Mouse (Mus musculus): ENCODE results near the gene Glis3. TPM values are rescaled to one million over a fixed set of nuclear protein-coding genes. Genes with fewer than 3 reads are reported as not detected.

Gene Glis3
- total RNA-seq, 2 experiments from 2014 or later, result 0.62 to 1.1 TPM

DNA sequence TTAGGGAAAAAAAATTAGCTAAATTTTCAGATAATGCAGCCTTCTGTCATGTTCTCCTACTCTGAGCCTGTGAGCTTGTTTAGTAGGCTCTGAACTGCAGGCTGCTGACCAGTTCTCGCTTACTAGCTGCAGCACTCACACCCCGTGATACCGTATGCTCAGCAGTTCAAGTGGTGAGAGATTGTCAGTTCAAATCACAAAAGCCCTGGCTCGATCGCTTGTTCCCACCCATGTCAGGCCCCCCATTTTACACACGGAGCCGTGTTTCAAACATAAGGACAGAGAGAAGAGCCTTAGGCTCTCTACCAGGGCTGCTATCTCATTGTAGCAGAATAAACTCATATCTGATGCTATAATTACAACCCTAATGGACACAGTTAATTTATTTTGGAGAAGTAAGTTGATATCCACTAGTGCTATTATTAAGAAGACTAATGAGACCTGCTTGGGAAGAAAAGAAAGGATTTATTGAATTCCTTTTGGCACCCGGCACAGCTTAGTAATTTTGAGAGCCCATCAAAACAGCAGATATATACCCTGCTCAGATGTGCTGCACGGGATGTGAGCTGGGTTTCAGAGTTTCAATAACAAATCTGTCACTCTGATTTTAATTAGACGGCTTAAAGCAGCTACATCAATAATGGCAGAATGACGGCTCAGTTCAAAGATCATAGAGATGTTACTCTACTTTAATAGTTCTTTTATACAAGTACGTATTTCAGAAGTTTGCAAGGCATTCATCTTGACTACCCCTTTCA, 284.9 kb downstream of the Glis3 start:
- no peak for DNase-seq
- intact Hi-C loops (cut with DNase I), result no loop called here

DNA sequence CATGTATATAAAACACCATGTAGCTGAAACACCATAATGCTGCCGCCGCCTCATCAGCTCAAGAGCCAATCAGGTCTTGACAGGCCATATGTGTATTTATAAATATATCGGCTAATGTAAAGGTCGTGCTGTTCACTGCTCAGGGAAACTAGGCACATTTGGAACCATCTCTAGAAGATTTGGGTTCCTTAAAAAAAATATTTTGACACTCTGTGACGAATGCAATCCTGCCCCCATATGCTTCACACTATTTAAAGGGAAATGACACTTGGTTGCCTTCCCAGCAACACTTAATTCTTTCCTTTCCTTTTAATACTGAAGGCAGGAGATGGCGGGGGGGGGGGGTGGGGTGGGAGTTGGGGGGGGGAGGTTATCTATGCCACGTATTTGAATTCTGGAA, 286.1 kb downstream of the Glis3 start:
- intact Hi-C loops (cut with DNase I), result no loop called here

DNA sequence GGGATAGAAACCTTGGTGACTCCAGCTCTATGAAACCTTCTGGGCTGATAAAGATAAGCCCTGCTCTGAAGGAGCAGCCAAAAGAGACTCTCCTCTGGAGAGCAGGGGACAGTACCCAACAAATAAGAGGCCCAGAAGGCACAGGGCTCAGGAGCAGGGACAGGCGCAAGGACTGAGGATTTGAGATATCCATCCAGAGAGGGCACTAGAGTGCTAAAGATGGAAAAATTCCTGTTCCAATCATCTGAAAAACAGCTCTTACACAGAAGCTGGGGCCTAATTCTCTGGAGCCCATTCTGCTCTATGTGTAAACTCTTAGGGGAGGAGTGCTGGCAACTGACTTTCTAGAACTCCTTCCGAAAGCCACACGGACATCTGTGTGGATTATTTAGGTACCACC, 287.0 kb downstream of the Glis3 start:
- intact Hi-C loops (cut with DNase I), result no loop called here
- no peak for DNase-seq

More for the DNA sequence above, 286.1 kb downstream of the Glis3 start:
- DNase-seq, result no peak

DNA sequence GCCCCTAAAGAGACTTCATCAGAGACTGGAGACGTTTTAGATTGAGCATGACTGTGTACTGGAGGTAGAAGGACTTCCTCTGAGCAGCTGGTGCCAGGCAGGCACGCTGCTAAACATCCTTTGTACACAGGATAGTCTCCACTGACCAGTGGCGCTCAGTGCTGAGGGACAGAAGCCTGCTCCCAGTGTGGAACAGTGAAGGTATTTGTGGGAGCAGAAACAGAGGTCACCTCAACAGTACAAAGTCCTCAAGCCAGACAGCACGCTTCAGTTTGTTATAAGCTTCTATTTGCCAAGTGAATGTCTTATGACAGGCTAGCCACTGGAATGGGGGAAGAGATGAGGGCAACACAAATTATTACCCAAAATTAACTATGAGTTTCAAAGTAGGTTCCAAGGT, 289.0 kb downstream of the Glis3 start:
- intact Hi-C loops (cut with DNase I), result no loop called here
- DNase-seq, result no peak

DNA sequence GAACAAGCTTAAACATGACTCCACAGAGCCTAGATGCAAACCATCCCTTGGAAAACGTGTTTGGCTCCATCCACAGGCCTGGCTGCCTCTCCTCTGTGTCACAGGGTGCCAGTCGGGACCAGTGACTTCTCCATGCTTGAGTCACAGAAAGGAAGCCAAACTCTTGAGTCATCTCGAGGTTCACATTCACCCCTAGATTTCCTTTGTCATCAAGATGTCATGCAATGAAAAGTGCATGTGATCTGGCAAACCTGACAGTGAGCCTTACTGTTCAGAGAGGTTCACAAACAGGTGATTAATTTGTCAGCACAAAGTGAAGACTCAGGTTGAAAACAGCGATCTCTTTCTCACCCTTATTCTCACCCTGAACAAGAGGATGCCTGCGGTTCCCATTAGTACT, 290.7 kb downstream of the Glis3 start:
- intact Hi-C loops (cut with DNase I), result no loop called here
- no peak for DNase-seq

DNA sequence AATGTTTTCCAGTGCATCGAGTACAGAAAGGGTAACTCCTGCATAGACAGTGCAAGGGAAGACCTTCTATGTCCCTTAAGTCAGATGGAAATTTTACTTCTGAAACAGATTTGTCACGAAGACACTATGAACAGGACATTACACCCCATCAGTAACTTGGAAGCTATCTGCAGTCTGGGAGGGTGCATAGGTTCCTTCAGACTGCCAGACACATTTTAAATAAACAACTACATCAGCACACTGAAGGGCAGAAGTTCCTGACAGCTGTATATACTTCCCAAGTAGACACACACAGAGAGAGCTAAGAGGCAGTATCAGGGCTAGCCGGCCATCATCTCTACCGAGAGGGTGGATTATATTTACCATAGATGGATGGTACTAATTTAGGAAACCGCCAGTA, 296.5 kb downstream of the Glis3 start:
- intact Hi-C loops (cut with DNase I), result no loop called here
- DNase-seq, result no peak

DNA sequence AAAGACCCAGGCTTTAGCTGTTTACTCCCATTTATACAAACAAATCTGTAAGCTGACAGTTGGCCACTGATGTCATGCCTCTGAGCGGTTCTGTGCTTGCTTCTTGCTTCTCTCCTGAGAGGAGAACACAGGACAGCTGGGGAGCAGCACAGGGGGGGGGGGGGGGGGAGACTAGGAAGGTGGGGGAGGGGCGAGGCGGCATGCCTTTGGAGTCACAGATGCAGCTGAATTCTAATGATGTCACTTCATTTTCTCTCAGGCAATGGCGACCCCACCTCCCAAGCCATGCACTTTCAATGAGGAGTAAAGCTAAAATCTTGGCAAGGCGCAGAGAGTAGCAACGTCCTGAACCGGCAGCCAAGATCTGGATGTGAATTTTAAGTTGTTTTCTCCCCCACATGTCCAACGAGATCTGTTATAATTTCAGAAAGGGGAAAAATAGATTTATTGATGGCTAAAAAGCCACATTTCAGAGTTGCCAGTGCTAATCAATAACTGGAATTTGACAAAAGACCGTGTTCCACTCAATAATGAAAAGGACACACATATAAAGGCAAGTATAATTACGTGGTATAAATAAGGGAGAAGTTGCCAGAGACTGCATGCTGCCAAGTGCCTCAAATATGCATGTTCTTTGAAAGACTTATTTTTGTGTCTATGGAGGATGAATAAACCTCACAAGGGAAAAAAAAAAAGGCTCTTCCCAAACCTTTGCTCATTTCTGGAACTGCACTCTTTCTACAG, 297.5 kb downstream of the Glis3 start:
- no peak for DNase-seq
- intact Hi-C loops (cut with DNase I), result no loop called here

DNA sequence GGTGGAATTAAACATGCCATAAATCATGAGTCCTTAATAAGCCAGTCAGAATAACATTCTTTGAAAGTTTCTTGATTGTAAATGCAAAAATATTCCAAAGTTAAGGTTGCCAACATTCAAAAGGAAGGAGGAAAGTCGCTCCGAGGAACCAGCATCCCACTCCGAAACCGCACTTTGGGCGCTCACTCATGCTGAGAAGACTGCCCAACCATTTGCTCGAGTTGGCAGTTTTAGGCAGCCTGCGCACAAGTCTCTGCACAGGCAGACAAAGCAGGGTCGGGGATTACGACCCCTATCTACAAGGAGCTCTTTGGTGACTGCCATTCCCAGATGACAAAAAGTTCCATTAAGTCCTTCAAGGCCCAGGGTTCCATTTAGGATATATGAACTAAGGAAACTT, 298.4 kb downstream of the Glis3 start:
- DNase-seq, result no peak
- intact Hi-C loops (cut with DNase I), result no loop called here

DNA sequence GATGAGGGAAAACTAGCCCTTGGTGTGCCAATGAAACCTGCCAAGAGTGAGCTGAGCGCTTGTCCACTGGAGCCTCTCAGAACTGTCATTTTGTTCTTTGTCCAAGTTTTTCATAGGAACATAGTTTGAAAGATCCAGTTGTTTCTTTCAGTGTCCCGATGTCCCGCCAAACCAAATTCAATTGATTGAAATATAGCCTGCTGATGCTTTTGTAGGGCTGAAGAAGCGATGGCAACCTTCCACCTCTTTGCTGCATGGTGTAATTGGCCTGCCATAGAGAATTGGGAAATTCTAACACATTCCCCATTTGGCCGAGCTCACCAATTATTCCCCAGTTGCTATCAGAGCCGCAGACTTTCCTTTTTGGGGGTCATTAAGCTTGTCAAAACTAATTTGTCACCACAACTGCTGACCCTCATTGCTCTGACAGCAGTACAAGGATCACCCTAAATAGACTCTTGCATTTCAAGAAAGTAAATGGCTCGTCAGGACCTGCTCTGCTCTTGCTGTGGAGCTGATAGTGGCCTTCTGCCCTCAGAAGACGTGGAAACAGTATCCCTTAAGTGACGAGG, 299.1 kb downstream of the Glis3 start:
- peak in 1 of 2 experiments; percentile 13 for DNase-seq

DNA sequence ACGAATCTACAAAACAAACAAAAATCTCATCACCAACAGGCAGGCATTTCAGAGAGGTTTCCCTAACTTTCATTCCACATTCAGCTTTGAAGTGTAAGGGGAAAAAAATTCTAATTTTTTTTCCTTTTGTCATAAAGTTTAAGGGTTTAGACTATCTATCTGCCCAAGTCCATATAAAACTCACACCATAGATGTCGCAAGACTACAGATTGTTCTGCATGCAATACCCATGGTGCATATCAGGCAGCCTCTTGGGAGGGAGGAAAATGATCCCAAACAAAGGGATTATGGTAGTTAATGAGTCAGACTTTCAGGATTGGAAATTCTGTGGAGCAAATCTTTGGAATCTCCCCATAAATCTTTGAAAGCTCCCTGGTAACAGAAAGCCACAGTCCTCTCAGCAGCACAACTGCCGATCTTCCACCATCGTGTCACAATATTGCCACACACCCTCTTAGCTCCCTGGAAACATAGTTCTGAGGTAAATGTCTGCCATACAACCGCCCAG, 302.0 kb downstream of the Glis3 start:
- DNase-seq, result no peak
- intact Hi-C loops (cut with DNase I), result no loop called here

More for the DNA sequence above, 299.1 kb downstream of the Glis3 start:
- intact Hi-C loops (cut with DNase I), result no loop called here

DNA sequence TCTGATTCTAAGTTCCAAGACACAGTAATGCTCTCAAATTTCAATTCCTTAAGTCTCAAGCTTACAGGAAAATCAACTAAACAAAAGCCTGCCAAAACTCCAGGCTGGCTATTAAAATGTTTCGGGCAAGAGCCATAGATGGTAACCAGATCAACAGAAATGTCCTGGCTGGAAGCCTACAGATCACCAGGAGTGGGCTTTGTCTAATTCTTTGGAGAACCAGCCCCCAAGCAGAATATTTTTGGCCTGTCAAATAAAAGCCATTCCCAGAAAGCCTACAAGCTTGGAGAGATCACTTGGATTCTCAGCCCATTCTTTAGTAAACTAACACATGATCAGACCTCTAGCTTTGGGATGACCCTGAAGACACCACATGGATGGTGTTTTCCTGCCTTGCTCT, 303.5 kb downstream of the Glis3 start:
- DNase-seq, result no peak
- intact Hi-C loops (cut with DNase I), result no loop called here

DNA sequence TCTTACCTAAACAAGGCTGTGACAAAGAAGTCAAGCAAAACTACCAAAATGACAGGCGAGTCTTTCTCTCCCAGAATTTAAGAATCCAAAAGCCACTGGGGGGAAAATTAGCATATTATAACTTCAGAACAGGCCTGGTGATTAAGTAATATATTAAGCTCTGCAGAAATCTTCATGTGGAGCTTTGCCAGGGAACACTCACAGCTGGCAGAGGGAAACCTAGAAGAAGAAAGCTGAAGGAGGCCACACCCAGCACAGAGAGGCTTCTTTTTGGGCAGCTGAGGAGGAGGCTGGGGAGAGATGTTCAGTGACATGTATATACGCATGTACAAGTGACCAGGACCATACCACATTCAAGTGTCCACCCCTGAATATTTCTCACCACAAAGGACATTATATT, 304.1 kb downstream of the Glis3 start:
- intact Hi-C loops (cut with DNase I), result no loop called here
- DNase-seq, result no peak

DNA sequence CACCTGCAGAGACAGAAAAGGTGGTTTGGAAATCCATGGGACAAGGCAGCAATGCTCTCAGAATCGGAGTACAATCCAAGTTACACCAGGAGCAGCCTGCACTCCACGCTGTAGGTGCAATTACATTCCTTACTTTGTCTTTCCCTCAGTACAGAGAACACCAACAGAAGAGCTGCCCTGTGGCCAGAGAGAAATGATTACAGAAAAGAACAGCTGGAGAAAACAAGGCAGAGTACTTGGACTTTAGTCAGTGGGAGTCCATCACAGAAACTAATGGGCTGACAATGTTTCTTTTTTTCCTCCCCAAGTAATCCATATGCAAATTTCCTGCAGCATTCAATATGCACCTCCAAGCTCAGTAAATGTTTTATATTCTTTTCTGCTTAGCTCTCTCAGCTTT, 305.4 kb downstream of the Glis3 start:
- no peak for DNase-seq
- intact Hi-C loops (cut with DNase I), result no loop called here

DNA sequence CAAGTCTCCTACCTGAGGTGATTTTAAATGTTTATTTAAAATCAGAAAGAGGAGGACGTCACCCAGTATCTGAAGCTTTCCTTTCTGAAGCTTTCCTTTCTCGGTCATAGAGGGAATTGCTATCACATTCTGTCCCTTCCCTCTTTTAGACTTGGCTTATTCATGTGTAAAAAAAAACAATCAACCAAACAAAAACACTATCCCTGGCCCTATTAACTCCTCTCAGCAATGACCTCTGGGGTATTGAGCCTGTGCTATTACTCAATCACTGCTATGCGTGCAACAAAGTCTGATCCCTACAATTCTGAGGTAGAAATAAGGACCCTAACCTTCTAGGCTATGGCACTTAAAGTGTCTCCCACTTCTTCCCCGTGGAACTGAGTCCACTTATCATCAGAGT, 311.7 kb downstream of the Glis3 start:
- DNase-seq, result no peak
- intact Hi-C loops (cut with DNase I), result no loop called here

DNA sequence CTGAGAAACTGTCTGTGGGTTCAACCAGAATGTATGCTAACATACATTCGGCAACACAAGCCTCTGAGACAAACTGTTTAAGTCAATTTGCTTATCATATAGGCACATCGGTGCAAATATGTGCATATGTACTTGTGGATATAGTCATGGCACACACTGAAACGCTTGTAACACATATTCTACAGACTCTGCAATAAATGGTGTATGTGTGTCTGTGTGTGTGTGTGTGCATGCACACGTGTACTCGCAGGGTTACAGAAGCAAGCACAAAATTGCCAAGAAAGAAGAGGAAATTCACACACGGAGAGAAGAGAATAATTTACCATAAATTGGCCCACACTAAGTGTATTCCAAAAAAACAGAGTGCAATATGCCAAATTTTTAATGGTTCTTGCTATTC, 312.6 kb downstream of the Glis3 start:
- intact Hi-C loops (cut with DNase I), result no loop called here

DNA sequence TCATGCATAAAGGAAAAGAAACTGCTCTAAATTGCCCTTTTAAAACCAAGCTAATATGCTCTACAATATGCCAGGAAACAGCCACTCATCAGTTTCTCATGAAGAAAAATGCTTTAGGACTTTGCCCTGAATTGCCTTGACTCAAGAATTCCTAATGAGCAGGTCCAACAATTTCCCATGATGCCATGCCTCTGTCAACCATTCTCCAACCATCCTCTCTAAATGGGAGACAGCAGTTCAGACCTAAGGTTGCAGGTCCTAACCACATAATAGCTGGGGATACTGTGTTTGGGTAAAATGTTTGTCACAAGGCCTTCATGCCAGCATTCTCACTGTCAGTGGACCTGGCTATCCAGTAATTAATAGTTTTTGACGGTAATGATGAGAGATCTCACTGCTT, 313.1 kb downstream of the Glis3 start:
- no peak for DNase-seq
- intact Hi-C loops (cut with DNase I), result no loop called here

More for the DNA sequence above, 312.6 kb downstream of the Glis3 start:
- DNase-seq, result no peak

DNA sequence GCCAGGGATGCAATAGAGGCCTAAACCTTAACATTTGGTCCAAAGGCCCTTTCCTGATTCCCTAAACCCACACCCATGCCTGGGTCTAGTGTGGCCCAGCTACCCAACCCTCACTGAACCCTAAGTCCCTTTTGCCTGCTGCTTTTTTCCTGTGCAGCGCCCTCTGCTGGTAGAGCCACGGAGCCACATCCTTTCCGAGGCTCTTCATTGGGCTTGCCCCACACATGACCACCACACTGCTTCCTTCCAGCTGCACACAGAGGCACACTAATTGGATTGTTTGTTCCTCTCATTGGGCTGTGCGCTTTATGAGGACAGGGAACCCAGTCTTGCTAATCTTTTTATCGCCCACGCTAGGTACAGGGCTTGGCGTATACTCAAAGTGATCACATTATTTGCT, 314.0 kb downstream of the Glis3 start:
- DNase-seq, result no peak

DNA sequence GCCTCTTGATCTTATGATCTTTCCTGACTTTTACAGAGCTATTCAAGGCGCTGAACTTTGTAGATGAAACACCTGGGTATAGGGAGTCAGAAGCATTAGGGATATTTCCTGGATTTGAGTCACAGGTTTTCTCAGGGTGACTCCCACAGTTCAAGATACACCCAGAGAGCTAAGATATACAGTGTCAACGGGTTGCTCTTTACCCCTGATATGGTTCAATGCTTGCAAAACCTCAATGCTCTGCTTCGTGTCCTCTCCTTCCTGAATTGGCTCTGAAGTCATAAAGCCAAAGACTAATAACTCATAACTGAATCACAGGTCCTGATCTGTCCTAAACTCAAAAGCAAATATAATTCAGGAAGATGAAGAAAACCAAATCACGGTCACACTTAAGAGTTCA, 319.0 kb downstream of the Glis3 start:
- intact Hi-C loops (cut with DNase I), result no loop called here

More for the DNA sequence above, 314.0 kb downstream of the Glis3 start:
- intact Hi-C loops (cut with DNase I), result no loop called here

DNA sequence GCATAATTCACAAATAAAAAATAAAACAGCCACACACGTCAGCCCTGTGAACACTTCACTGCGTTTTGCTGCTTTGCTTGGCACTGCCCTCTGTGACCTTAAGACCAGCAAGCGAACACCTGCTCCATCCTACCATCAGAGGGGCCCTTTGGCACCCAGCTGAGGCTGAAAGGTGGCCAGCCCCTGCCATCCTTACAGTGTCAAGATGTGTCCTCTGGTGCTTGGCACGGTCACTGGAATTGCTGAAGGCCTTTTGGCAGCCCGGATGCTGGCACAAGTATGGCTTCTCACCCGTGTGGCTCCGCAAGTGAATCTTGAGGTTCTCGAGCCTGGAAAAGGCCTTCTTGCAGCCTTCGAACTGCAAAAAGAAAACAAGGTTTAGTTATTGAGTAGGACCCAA, 322.3 kb downstream of the Glis3 start:
- intact Hi-C loops (cut with DNase I), result no loop called here
- DNase-seq, result no peak

More for the DNA sequence above, 319.0 kb downstream of the Glis3 start:
- no peak for DNase-seq

DNA sequence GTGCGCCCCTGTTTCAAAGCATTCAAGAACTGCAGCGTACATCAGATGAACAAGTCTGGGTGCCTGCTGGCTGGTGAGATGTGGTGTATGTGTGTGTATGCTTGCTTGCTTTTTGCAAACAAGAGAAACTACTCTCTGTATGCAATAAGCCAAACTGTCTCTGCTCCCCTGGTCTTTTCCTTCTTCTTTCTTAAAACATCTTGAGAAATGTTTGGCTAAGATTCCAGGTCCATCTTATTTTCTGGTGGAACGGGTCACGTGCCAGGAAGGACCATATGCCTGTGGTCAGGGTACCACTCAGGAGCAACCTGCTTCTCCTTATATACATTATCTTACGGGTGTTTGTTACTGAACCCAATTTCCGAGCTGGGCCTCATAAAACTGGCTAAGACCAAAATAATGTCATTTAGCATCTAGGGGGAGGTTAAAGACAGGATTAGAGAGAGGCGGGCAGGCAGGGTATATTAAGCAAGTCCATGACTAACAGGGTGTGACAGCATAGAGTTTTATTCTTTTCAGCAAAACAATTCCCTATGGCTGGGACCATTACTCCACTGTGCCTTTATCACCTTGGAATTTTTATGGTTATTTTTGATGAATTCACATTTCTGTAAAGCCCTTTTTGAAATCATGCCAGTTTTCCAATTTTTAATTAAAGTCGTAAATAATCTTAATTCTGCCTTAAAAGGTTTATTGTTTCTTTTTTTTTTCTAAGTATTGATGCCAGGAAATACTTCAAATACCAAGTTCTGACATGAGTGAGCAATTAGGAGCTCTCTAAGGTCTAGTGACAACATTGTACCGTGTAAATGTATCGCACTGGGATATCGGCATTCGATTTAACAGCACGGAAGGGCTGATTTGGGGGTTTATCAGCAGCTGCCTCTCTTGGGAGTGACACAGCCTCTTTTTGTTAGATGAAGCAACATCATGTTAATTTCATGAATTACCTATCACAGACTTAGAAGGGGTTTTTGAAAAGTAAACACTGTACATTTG, 328.5 kb downstream of the Glis3 start:
- intact Hi-C loops (cut with DNase I), result no loop called here
- DNase-seq, result no peak

Data from gastrocnemius, postnatal 36 days (tissue).